Mouse (Mus musculus) heart, postnatal 4 days (tissue): ENCODE results near the gene Zfp398. TPM values are rescaled to one million over a fixed set of nuclear protein-coding genes. Genes with fewer than 3 reads are reported as not detected.

Experiments used
- DNase-seq: peaks from one replicate; pipeline ENCODE4 v3.0.0; 2021
- total RNA-seq, 2 experiments: library from RNA; stranded (reverse); gene quantifications; 2 replicates each; pipeline ENCODE4 v1.2.3; 2021

Gene Zfp398
- total RNA-seq = 1 to 10 TPM; 7.4 to 7.7 TPM

DNA sequence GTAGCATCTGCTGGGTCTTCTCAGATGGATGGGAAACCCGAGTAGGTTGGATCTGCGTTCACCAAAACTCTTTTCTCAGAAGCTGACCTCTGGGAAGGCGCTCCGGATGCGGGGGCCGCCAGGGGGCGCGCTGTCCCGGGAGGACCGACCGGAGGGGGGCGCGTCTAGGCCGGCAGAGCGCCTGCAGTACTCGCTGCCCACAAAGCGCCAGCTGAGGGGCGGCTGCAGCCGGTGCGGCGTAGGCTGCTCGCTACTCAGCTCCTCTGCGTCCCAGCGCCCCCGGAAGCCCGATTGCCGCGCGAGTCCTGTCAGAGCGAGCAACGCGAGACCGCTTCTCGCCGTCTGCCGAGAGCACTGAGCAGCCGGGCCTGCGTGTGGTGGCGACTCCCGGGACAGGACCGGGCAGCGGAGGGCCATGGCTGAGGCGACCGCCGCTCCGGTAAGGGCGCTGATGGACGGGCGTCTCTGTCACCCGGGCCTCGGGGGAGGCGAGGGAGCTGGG lies at the start of gene Zfp398:
Gene Zfp398 (plus strand): TSS at position 180 of the 502 bp plus-strand sequence.
- peak; percentile 98 for DNase-seq

DNA sequence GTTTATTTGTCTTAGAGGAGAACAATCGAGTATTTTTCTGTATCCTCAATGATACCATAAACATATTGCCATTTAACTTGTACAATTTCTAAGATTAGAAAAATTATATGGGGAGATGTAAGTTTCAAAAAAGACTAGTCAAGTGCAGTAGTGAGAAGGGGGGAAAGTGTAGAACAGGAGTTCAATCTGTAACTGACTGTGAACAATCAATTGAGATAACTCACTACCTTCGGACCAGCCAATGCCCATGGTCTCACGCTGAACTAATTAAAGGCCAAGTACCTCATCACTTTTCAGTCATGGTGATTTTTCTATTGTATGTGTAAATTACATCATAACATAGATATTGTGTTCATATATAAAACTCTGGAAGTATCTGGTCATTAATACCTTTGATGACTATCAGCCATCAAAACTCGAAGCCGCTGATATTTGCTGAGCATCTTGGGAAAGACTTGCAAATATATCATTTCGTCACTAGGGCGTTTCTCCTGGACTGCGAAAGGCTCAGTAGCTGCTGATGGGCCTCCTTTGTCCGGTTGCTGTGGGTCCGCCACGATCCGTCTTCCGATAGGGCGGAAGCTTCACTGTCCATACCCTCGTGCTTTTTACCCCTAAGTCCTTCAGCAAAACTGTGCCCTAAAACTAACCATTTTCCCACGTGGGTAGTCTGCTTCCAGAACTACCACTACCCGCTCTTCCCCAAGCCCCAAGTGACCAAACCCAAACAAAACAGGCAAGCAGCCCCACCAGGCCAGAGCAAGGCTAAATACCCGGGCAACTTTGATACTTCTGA lies 47.3 kb upstream of the Zfp398 start:
- peak; percentile 81 for DNase-seq

DNA sequence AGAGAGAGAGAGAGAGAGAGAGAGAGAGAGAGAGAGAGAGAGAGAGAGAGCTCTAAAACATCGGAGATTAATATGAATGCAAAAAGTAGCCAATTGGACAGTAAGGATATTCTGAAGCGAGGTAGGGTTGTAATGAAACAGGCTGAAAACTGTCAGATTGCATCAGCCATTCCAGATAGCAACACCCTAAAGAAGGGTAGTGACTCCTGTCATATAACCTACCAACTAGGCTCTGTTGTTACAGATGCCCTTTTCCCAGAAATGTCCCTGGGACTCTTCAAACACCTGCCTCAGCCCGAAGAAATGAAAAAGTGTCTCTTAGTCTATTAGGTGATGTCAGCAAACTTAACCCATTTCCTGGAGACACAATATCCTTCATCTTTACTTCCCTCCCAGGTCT lies 46.6 kb upstream of the Zfp398 start:
- DNase-seq = no peak

DNA sequence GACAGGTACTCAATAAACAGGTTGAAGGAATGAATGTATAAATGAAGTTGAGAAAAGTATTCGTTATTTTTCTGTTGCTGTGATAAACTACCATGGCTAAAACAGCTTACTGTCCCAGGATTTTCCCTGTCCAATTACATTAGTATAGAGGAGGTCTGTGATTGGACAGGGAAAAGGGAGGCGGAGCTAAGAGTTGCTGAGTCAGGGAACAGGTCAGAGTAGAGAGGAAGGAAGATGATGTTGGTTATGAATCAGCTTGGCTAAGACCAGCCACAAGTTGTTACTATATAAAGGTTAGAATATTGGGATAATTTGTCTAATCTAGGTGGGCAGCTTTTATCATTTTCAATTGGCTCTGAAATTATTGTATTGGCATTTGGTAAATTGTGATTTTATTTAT lies 44.7 kb upstream of the Zfp398 start:
- peak; percentile 20 for DNase-seq

DNA sequence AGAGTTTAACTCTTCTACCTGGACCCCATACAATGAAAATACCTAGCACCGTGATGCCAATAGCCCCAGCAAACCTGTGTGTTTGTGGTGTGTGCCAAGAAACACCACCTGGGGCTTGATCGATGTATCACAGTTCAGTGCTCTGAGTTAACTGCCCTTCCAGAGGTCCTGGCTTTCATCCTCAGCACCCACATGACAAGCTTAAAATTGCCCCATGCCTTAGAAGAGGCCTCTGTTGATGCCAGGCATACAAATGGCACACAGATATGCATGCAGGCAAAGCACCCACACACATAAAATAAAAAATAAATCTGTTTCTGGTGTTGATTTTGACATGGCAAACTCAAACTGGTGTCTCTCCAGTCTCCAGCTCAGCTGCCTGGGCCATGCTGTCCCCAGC lies 42.9 kb upstream of the Zfp398 start:
- DNase-seq = no peak

DNA sequence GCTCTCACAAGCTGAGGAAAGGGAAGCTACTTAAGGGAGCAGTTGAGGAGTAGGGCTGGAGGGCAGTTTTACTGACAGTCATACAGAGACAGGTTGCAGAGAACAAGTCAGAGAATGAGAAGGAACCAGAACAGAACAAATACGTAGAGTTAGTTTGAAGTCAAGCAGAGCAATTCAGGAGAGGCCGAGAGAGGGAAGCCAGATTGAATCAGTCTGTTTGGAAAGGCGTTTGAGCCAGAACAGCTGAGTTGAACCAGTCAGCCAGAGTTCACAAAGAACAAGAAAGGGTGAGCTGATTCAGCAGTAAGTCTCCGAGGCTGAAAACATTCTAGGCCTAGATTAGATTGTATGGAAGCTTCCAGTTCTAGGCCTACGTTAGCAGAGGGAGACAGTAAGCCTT lies 42.2 kb upstream of the Zfp398 start:
- no peak for DNase-seq

DNA sequence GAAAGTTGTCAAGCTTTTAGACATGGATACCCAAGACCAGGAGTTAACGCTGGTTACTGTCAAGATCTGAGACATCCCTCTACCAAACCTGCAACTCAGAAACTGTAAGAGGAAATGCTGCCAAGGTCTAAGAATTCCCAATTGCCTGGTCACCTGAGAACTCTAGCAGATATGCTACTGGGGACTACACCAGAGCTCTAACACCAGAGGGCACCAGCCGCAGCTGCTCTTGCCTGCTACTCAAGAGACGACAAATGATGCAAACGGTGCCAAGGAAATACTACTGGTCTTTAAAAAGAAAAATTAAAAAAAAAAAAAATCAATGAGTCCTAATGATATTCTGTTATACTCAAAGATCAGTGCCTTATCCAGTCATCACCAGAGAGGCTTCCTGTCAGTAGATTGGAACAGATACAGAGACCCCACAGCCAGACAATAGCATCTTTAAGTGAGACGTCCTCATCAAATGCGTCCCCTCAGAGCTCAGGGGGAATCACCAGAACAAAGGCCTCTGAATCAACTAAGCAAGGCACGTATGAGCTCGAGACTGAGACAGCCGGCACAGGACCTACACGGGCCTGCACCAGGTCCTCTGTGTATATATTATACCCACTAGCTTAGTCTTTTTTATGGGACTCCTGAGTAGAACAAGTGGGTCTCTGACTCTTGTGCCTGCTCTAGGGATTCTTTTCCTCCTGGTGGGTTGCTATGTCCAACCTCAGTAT lies 41.2 kb upstream of the Zfp398 start:
- peak; percentile 41 for DNase-seq

DNA sequence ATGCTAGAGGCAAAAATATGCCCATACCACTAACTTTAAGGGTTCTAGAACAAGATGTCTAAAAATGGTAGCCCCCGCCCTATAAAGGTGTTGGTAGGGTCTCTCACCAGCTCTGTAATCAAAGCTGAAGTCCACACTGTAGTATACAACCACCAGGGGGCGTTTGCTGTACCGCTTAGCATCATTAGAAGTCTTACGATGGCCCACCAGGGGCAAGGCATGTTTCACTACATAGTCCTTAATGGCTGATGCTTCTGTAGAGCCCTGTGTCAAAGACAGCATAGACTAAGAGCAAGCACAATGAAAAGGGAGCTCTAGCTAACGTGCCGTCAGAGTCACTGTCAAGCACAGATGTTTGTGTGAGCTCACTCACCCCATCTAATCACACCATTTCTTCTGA lies 36.4 kb upstream of the Zfp398 start:
- DNase-seq = peak; percentile 74

DNA sequence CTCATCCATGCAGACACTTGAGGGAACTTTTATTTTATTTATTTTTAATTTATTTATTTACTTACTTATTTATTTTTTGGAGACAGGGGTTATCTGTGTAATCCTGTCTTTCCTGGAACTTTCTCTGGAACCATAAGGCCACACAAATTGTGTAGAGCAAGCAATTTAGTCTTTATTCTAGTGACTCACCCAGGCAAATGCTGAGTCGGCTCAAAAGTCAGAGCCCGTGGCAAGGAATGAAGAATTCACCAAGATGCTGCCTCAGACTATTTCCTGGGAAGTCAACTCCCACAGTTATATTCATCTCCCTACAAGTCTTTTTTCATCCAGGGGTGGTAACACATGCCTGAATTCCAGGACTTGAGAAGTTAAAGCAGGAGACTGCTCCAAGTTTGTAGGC lies 29.9 kb upstream of the Zfp398 start:
- DNase-seq = no peak

DNA sequence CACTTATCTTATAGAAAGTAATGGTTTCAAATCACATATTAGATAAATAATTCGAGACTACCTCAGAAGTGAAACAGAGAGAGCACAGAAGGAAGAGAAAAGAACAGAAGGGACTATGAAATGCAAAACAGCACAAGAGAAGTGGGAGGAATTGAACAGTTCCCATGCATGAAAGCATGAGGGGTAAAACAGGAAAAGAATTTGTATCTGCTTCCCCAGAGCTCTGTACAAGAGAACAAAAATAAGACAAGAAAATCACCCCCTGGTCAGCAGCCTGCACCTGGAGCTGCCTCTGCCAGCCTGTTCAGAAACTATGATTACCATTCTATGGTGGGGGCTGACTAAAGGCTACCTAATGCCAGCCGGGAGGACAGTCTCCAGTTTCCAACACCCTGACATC lies 28.0 kb upstream of the Zfp398 start:
- no peak for DNase-seq

DNA sequence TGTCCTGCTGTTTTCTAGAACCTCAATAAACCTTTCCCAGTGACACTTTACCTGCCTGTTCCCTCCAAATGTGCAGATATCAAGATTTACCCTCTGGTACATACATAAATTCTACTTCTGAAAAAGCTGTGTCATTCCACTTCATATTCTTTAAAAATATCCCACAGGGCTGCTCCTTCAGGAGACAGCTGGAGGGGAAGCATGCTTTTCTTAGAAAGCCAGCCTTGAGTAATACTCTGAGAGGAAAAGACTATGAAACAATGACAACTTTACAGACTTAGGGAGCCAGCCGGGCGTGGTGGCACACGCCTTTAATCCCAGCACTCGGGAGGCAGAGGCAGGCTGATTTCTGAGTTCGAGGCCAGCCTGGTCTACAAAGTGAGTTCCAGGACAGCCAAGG lies 26.9 kb upstream of the Zfp398 start:
- no peak for DNase-seq

DNA sequence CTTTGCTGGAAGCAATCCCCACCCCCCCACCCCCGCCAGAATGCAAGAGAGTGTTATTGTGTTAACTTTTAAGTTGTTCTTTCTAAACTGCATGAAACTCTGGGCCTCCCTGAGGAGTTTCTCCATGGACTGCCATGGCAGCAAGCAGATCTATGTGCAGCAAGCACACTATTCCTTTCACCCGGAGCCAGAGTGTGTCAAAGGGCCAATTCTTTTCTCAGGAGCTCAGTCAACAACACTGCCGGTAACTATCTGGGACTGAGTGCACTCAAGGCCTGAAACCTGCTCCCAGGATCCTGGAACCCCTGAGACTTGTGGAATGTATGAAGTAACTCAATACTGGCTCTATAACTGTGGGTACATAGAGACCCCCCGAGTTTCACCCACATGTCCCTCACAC lies 26.4 kb upstream of the Zfp398 start:
- no peak for DNase-seq

DNA sequence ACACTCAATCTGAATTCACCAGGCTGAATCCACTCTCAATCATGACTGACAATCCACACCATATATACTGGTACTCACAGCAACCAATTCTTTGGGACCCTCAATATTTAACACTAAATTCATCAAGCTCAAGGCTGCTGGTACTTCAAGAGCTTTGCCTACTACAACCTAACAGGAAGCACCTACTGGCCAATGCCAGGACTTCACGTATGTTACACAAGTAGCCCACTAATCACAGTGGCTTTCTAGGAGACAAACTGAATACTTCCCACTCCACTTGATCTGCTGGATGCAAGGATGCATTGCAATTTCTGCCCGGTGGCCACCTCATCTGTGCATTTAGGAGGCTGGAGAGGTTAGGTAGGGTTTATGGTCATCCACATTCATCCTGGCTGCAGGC lies 25.3 kb upstream of the Zfp398 start:
- DNase-seq = no peak

DNA sequence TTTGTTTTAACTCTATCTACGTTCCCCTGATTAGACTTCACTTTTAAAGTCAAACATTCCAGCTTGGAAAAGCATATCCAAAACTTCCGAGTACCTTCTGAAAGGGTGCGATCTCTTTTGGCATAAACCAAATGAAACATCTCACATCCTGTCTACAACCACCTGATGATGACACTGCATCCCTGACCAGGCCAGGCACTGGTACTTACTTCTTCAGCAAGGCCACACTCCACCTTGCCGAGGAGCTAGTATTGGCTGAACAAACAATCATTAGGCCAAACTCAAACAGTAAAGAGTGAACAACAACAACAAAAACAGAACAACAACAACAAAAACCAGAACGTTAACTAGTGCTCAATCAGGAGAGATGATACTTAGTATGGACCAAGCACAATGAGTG lies 24.1 kb upstream of the Zfp398 start:
- DNase-seq = no peak

DNA sequence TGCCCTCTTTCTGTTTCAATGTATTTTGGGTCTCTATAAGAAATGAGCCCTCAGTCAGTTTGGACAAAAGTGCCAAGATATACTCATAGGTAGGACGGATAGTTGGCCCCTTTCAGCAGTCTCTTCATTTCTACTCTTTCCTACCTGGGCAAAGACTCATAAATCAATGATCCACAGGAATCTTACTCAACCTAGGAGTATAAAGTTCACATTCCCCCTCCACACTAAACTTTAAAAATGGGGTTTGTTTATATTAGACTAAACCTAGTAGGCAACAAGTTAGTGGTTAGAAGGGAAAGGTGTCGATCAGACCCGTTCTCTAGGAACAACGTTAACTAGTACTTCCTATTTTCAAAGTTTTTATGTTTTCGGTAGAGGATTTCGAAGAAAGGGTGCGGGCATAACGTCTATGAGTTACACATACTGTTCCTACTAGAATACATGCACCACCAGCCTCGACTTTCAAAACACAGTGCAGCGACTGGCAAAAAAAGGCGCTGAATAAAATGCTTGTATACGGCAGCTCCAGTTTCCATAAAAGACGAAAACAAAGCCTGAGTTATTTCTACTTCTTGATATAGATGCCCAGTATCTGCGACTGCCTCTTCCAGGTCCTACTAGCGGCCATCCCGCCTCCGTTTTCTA lies 23.1 kb upstream of the Zfp398 start:
- no peak for DNase-seq

DNA sequence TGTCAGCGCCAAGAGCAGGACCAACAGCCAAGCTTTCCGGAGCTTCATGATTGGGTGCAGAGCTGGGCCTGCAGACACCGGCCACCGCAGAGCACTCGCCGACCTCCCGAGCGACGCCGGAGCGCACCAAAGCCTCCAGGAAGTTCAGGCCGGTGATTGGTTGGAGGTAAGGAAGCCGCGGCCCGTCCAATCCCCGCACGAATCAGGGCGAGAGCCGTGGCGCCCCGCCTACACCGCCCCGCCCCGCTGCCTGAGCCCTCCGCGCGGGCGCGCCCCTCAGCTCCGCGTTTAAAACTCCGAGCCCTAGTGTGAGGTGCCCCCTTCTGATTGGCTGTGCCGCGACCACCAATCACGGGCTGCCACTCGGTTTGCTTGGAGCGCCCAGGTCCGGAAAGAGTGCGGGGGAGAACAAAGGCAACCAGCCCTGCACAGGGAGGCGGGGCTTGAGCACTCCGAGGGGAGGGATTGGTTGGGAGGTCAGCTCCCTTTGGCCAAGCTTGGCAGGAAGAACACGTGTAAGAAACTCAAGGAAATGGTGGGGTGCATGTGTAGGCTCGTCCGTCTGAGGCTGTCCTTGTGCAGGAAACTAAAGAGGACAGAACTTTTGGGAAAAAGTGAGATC lies 22.1 kb upstream of the Zfp398 start, which contains the start of gene Pdia4:
Gene Pdia4 (minus strand): TSS at position 174 of the 622 bp plus-strand sequence.
- peak; percentile 98 for DNase-seq

DNA sequence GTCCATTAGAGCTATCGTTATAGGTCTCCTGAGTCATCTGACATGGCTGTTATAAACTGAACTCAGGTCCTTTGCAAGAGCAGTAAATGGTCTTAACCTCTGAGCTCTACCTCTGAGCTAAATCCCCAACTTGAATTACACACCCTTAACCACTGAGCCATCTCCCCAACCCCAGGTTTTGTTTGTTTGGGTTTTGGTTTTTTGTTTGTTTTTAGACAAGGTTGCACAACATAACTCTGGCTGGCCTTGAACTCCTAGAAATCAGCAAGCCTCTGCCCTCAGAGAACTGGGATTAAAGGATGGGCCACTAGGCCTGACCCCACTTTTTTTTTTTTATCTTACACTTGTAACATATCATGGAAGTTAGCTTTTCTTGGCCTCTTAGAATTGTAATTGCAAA lies 19.3 kb upstream of the Zfp398 start:
- no peak for DNase-seq

DNA sequence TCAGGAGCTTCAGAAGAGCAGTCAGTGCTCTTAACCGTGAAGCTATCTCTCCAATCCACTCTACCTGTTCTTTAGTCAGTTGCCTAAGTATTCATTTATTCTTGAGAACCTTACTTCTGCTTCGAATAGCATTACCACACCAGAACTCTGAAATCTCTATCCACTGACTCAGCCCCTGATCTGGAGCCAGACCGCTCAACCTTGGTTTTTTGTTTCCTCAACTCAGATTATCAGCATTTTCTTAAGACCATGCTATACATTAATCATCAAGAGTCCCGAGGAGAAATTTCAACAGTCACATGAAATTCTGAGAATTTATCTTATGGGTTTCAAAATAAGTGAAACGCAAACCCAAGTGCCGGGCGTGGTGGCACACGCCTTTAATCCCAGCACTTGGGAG lies 16.7 kb upstream of the Zfp398 start:
- DNase-seq = no peak

DNA sequence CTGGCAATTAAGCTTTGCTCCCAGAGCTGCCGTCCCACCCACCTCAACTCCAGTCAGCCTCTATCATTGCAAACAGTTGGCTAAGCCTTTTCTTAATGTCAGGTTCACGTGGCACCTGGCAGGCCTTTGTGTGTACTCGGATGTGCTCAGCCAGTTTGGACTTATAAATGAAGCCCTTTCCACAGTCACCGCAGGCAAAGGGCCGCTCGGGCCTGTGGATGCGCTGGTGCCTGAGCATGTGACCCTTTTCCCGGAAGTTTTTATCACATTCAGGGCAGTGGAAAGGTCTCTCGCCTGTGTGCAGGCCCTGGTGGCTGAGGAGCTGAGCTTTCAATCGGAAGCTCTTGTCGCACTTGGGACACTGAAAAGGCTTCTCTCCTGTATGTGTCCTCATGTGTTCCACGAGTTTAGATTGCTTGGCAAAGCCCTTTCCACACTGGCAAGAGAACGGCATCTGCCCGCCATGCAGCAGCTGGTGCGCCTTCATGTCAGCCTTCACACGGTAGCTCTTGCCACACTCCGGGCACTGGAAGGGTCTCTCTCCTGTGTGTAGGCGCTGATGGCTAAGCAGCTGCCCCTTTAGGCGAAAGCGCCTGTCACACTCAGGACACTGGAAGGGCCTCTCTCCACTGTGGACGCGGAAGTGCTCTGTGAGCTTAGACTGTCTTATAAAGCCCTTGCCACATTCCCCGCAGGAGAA lies 15.7 kb upstream of the Zfp398 start:
- no peak for DNase-seq

DNA sequence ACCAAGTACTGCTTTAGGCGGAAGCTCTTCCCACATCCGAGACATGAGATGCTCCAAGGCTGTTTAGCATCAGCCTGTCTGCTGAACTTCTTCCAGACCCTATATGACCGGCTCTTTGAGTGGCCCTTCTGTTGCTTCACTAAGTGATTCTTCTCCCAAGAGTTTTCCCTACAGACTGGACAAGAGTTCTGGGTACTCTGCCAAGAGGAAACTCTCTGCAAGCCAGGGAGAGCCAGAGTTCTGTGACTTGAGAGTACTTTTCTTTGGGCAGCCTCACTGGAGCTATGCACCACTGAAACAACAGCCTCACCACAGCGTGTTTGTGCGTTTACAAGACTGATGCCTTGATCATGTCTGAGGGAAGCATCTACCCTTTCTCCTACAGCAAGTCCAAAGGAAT lies 14.2 kb upstream of the Zfp398 start:
- DNase-seq = no peak

DNA sequence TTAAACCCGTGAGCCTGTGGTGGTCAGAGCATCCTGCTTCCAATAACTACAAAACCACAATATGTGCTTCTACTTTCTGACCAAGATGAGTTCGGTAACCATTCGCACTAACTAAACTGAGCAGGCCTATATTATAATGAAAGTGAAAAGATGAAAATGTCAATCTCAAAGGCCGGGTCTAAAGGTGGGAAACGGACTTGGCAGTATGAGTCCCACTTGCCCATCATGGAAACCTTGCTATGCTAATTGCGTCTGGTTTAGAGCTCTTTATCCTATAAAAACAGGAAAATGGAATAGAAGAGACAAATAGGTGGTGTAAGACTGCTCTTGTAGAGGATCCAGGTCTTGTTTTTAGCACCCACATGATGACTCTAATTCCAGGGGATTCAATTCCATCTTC lies 13.7 kb upstream of the Zfp398 start:
- no peak for DNase-seq

DNA sequence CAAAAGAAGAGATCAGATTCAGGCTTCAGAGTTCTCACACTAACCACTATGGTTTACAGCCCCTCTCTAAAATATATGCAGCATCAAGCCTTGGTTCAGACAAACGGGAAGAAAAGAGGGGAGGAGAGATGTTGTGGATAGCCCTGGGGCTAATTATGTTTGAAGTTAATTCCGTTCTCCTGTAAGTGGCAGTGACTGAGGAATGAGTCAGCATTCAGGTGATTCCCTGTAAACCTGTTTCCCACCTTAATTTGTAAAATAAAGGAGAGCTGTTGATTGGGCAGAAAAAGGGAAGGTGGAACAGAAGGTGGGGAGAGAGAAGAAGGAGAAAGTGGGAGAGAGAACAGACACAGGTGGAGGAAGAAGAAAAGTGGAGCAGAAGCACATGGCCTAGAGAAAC lies 11.2 kb upstream of the Zfp398 start:
- no peak for DNase-seq
